Mouse (Mus musculus): ENCODE measurements around the gene Plk5.
A peak's percentile ranks its signal among the peaks of the same experiment; 100 is the strongest.

Gene Plk5

GRCm38 (mm10) chr10:80386735-80387471 is 30.6 kb downstream of the Plk5 start:
- DNase-seq (ENCODE audit: low spot score in 2 of 2), result no peak

GRCm38 (mm10) chr10:80387522-80387959 is 31.3 kb downstream of the Plk5 start, which contains the start of gene Mex3d:
TSS of gene Mex3d (minus strand) at chr10:80387659.
- peak; percentile 89 to 94 for DNase-seq (ENCODE audit: low spot score in 2 of 2)

DNA sequence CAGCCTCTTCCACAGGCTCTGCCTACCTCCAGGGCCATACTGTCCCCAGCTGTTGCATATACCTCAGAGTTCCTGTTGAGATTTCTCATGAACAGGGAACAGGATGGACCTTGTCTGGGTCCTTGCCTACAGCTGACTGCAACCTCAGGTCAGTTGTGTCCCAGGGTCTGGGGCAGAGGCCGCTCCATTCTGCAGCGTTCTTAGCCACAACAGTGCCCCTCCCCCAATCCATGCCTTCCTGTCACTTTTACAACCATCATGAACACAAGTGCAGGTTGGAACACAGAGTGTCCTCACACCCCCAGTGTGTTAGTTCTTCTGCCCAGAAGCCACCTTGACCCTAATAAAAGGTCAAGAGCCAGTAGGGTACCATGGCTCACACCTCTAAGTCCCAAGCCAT is 32.5 kb downstream of the Plk5 start:
- no peak for DNase-seq (ENCODE audit: low spot score in 2 of 2)

DNA sequence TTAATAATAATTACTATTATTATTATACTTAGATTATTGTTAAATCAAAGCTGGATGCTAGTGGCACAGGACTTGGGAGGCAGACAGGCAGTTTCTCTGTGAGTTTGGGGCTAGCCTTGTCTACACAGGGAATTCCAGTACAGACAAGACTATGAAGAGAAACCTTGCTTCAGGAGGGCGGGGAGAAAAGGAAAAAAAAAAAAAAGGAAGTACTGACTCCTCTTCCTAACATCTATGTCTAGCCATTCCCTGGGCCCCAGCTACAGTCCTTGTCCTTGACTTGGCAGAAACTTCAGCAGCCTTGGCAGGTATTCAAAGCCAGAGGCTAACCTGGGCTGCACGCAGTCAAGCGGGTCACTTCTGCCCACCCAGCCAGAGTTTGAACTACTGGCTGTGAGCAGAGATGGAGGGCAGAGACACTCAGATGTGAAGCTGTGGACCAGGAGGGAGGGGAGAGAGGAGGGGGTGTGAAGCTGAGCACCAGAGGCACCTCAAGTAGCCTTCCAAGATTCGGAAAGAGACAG is 33.0 kb downstream of the Plk5 start:
- no peak for DNase-seq (ENCODE audit: low spot score in 2 of 2)

DNA sequence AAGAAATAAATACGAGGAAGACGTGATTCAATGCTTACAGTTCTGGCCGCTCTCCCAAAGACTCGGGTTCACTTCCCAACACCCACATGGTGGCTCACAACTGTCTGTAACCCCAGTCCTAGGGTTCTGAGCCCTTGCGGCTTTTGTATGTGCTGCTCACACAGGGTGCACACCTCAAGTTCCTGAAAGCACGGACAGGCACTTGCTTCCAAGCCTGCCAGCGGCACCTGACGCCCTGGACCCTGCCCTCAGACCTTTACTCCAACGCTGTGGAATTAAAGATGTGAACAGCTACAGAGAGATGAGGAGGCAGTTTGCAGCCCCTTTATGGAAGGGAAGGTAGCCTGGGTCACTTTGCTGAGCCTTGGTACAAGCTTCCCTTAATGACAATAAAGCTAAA is 34.4 kb downstream of the Plk5 start:
- DNase-seq (ENCODE audit: low spot score in 2 of 2), result no peak

- DNase-seq (ENCODE audit: low spot score in 2 of 2), result no peak
Observed at GRCm38 (mm10) chr10:80392687-80393086, 36.4 kb downstream of the Plk5 start.

DNA sequence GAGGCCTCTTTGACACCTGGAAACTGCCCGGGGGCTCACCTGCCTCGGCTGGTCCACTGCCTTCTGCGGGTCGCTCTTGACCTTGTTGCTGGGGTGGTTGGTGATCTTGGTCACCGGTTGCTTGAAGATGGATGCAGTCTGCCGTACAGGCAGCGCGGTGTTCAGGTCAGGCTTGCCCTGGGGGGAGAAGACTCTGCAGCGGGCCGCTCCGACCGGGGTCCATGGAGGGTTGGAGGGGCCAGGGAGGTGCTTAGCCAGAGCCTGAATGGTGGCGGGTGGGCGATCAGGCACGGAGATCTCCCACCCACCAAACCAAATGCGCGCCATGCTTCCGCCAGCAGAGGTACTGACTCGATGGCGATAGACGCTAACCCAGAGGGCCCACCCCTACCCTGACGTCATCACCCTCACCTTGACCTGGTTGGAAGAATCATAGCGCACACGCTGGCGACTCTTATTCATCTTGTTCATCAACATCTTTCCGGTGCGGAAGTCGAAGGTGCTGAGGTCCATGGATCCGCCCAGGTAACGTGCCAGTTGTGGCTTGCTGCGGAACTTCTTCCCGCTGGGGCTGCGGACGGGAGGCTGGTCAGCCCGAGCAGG is 38.9 kb downstream of the Plk5 start:
- DNase-seq (ENCODE audit: low spot score in 2 of 2), result no peak

- DNase-seq (ENCODE audit: low spot score in 2 of 2), result no peak
Observed at GRCm38 (mm10) chr10:80396822-80397523, 40.7 kb downstream of the Plk5 start.

DNA sequence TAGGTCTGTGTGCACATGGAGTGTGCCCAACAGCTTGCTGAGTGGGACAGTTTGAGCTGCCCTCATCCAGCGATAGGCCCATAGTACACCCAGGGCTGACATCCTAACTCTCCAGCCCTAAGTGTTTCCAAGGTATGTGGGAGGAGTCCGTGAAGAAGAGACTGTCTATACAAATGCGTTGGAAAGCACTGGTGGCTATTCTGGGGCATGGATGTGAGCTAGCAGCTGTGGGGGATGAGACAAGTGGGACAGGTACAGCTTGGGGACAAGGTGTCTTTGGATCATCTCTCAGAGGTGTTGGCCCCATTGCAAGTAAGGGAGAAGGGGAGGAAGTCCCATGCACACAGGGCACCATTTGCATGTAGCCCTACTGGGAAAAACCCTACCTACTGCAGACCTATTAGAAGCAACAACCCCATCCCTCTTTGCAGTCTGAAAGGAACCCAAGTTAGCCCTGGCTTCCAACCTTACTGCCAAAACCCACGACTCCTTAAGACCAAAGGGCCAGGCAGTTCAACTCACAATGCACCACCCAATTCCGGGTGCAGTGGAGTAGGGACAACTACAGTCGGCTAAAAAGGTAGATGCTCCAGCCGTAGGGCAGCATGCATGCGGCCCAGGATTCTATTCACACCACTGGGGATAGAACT is 41.4 kb downstream of the Plk5 start:
- no peak for DNase-seq (ENCODE audit: low spot score in 2 of 2)

DNA sequence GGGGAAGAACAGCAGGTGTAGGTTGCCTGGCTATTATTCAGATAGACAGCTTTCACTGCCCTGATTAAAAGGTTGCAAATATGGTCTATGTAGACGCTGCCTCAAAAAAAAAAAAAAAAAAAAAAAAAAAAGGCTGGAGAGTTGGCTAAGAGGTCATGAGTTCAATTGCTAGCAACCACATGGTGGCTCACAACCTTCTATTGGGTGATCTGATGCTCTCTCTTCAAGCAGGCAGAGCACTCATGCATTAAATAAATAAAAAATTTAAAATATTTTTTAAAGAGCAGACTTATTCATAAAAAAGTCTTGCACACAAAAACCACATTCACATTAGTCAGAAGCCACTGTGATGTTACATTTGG is 41.9 kb downstream of the Plk5 start:
- no peak for DNase-seq (ENCODE audit: low spot score in 2 of 2)

- DNase-seq (ENCODE audit: low spot score in 2 of 2), result peak; percentile 97 to 99
Observed at GRCm38 (mm10) chr10:80398719-80399190, 42.5 kb downstream of the Plk5 start.

DNA sequence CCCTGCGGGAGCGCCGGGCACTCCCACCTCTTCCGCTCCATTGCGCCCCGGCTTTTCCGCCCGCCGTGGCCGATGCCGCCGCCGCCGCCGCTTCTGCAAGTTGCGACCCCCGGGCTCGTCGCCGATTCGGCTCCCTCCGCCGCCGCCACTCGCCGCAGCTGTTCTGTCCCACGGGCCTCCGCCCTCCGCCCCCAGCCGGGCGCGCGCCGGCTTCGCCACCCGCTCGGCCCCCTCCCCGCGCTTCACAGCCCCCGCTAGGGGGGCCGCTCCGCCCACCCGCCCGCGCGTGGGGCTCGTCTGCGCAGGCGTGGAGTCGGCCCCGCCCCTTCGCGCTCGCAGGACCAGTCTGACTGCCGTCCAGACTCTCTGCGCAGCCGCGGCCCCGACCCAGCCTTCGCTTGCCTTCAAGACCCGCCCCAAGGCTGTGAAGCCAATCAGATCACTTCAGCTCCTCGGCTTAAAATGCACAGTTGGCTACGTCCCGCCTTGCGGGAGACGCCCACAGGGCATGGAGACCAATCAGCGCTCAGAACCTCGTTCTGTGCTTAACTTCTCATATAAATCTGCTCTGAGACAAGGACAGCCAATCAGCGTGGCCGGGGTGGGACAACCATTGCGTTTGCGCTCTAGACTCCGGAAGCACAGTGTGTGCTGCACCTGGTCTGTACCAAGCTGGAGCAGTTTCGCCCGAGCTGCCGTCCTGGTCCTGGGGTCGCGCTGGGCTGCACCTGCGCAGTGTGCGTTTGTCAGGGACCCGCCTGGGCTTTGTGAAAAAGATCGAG is 43.1 kb downstream of the Plk5 start, which contains the start of gene Mbd3:
Gene Mbd3, minus strand, starts transcription at position 360 of the 782 bp plus-strand sequence.
- DNase-seq (ENCODE audit: low spot score in 2 of 2), result peak; percentile 96 to 99

DNA sequence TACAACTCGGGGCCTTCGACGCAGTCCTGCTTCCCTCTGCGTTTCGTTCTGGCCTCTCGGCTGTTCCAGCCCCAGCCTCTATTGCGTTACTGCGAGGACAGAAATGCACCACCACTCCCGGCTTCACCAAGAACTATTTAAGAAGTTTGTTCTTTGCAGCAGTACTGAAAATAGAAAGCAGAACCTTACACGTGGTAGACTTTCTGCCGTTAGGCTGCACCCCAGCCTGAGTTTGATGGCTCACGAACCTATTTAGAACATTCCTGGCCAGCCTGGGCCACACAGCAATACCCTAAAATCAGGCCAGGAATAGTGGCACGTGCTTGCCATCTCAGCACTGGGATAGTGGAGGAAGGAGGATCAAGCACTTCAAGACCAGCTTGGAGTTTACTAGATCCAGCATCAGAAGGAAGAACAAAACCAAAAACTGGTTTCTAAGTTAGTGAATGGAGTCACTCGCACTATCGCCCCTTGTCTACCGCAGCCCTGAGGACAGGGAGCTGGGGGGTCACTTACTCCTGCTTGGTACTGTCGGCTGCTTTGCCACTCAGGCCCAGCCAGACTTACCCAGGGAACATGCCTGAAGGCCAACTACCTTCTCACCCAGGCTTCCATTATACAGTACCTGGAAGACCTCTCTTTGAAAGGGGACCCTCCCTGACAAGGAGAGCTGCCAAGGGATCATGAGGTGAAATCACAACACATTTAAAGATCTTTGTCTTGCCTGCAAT is 43.9 kb downstream of the Plk5 start:
- DNase-seq (ENCODE audit: low spot score in 2 of 2), result no peak

DNA sequence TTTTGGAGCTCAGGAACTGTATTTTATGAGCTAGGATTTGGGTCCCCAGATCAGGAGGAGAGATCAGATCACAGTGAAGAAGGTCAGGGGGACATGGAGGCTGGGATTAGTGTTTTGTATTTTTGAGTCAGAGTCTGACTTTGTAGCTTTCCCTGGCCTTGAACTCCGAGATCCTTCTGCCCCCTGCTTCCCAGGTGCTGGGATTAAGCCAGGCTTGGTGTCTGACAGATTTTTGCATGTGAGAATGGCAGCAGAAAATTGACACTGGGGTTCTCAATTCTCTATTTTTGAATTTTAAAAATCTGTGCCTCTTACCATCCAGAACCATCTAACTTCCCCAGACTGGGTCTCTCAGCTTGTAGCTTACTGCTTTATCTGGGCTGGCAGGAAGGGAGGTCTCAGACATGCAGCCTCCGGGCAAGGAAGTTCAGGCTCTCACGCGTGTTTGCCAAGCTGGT is 44.5 kb downstream of the Plk5 start:
- no peak for DNase-seq (ENCODE audit: low spot score in 2 of 2)

- no peak for DNase-seq (ENCODE audit: low spot score in 2 of 2)
Observed at GRCm38 (mm10) chr10:80403044-80403692, 46.9 kb downstream of the Plk5 start.

DNA sequence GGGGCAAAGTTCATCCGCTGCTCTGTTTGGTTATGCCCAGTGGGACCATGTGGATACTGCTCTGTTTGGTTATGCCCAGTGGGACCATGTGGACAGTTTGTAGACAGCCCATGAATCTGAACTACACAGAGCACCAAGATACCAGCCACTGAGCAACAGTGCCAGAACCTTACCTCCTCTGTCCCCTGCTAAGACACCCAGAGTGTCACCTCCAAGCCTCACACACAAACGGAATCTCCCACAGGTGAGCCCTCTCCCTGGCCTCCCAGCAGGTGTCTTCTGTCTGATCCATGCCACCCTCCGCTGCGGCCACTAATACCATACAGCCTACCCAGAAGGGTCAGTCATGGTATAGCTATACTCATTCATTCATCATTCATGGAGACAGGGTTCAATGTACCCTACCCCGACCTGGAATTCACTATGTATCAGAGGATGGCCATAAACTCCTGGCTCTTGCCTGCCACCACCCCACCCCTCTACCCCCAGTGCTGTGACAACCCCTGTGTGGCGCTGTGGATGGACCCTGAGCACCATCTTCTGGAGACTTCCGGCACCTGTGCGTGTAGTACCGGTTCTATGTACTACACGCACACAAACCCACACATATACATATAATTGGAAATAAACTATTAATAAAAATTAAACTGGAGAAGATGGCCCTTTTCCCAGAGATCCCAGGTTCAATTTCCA is 49.4 kb downstream of the Plk5 start:
- DNase-seq (ENCODE audit: low spot score in 2 of 2), result no peak

DNA sequence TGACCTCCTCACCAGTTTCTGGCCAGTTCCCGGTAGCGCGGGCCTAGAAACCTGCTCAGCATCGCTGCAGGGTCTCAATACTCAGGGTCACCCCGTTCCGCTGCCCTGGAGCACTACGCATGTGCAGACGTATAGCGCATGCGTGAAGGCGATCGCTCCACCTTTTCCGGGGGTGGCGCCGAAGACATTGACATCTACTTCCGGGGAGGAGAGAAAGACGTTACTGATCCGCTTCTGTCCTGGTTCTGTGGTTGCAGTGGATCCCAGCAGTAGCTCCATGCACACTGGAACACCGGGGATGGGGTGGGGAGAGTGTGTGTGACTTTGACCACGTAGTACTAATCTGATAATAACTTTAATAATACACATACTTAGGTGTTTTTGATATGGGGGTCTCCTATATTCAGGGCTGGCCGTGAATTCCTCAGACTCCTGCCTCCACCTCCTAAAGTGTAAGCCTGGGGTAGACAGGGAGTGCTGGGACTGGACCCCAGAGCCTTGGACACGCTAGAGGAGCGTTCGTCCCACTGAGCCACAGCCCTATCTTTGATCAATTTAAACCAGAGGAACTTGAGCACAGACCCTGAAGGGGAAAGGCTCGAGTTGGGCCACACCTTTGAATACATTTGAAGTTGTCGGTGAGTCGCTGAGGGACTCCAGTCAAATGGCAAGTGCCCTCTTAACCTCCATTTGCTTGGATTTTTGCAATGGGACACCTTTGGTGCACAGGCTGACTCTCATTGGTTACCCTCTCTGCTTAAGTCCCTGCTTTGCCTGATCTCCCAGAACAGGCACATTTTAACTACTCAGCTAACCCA is 50.6 kb downstream of the Plk5 start, which contains the start of gene Uqcr11:
Gene Uqcr11, minus strand, starts transcription at position 147 of the 818 bp plus-strand sequence.
- peak; percentile 82 to 86 for DNase-seq (ENCODE audit: low spot score in 2 of 2)

DNA sequence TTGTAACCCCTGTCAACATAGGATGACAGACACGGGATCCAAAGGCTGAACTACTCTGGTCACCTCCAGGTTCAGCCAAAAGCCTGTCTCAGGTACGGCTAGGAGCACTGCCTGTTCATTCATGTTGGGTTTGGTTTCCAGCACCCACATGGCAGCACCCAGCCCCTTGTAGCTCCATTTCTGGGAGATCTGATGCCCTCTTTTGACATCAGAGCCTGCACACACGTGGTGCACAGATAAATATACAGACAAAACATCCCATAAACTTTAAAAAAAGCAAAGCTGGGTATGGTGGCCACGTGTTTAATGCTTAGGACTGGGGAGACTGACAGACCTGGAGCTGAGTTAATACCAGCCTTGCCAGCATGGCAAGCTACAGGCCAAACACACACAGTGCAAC is 51.7 kb downstream of the Plk5 start:
- no peak for DNase-seq (ENCODE audit: low spot score in 2 of 2)
